Mouse (Mus musculus): ENCODE results near the gene Gm49354. TPM values are rescaled to one million over a fixed set of nuclear protein-coding genes. Genes with fewer than 3 reads are reported as not detected.

Gene Gm49354
- total and polyA plus RNA-seq, 3 experiments, result 3.6 TPM; not detected in 2

DNA sequence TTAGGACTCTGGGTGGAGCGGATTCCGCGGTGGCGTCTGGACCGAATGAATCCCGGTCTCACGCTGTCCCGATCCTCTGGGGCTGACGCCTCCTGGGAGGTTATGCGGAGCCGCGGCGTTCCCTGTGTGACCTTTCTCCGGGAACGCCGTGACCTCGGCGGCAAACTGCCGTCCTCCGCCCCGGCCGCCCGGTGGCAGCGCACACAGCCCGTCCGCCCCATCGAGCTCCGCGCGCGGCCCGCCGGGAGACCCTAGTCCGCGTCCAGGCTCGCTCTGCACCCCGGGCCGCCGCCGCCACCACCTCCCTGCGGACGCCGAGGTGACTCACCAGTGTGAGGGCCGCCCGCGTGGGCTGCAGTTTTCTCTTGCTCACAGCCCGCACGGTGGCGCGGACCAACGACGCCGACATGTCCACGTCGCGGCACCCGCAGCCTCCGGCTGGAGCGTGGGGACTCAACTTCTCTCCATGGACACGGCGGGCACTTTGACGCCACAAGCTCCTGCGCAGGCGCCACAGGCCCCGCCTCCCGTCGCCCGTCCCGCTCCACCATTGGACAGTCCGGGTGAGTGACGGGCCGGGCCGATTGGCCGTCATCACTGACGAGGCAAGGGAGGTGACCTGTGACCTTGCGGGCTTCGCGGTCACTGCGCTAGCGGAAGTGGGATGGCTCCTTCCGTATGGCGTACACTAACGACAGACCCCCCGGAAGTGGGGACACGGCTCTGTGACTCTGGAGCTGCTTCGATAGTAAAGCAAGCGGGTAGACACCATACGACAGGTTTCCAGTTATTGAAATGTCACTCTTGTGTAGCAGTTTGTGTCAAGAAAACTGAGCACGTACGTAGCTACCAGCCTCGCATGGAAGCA is 12.5 kb downstream of the Gm49354 start, which contains the start of gene Isca1 (continued):
- TF ChIP-seq CHD1 (IDR thresholded peaks at IDR 0.05; ENCODE audit: low read depth, low read length) (no peak; the same call in none of the 2 replicates), ELF1 (IDR thresholded peaks at IDR 0.05; ENCODE audit: low read depth, low read length) (peak; percentile 96), POLR2A (IDR thresholded peaks at IDR 0.05; ENCODE audit: control insufficient read depth in 1 of 2, insufficient read depth in 1 of 2, low read depth in 1 of 2, low read length in 2 of 2, poor library complexity in 1 of 2) (peak; percentile 76 to 91), MYC (IDR thresholded peaks at IDR 0.05; ENCODE audit: low read depth, low read length) (no peak), RAD21 (IDR thresholded peaks at IDR 0.05; ENCODE audit: low read depth, low read length) (no peak), CTCF (IDR thresholded peaks at IDR 0.05 in 2 of 3, conservative IDR thresholded peaks at IDR 0.05 in 1 of 3; ENCODE audit: control insufficient read depth in 1 of 3, insufficient read depth in 1 of 3, low read depth in 2 of 3, low read length in 3 of 3, poor library complexity in 1 of 3, severe bottlenecking in 1 of 3) (no peak), POLR2AphosphoS2 (IDR thresholded peaks at IDR 0.05; ENCODE audit: low read length) (no peak), TBP (IDR thresholded peaks at IDR 0.05; ENCODE audit: low read depth, low read length) (peak; percentile 74), UBTF (IDR thresholded peaks at IDR 0.05; ENCODE audit: borderline replicate concordance, insufficient read depth, low read depth, low read length) (peak; percentile 82; the same call in 1 of the 2 replicates), BHLHE40 (IDR thresholded peaks at IDR 0.05; ENCODE audit: borderline replicate concordance, low read depth, low read length) (no peak), MAZ (IDR thresholded peaks at IDR 0.05; ENCODE audit: low read depth, low read length) (peak; percentile 21; the same call in 1 of the 2 replicates)

DNA sequence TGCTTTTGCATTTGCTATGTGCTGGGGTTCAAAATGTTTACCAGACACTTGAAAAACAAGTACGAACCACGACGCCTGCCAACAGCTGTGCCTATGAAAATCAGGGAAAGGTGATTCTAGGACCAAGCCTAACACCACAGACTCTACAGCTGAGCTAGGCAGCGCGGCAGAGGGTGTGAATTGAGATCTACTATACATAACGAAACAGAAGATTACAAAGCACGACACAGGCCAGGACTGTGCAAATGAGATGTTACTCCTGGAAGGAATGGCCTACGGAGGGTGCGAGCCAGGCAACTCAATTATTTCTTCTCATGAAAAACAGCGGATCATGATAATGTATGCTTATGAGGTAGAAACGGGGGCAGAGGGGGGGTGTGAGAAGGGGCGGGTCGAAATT is 13.5 kb downstream of the Gm49354 start:
- Histone ChIP-seq H3K27me3 (ENCODE audit: control insufficient read depth in 1 of 2, insufficient read depth in 2 of 2, low read length in 2 of 2) (no peaks in the 10 kb centered on the region), H3K4me3 (ENCODE audit: control insufficient read depth in 1 of 2, insufficient read depth in 1 of 2, low read depth in 2 of 2, low read length in 2 of 2) (peak overlapping the region; percentile 82 to 98), H3K4me1 (ENCODE audit: control insufficient read depth in 1 of 2, insufficient read depth in 2 of 2, low read length in 2 of 2) (peaks cover 17 to 26% of the 10 kb centered on the region in 2 experiments), H3K79me2 (ENCODE audit: control insufficient read depth, insufficient read depth, low read length, poor library complexity) (peaks cover 50% of the 10 kb centered on the region), H3K9ac (ENCODE audit: control insufficient read depth, low read depth, low read length, poor library complexity, severe bottlenecking) (peak overlapping the region; percentile 91), H3K27ac (ENCODE audit: control insufficient read depth, low read depth, low read length) (peak overlapping the region; percentile 76), H3K9me3 (replicated peaks; ENCODE audit: insufficient read depth, low read length) (no peaks in the 10 kb centered on the region), H3K36me3 (ENCODE audit: control insufficient read depth in 1 of 2, insufficient read depth in 2 of 2, low read length in 2 of 2) (peaks cover 5 to 34% of the 10 kb centered on the region in 2 experiments)
- TF ChIP-seq NRF1 (IDR thresholded peaks at IDR 0.05; ENCODE audit: insufficient read depth, low read depth, low read length, poor library complexity, severe bottlenecking), result no peak
- TF ChIP-seq UBTF (IDR thresholded peaks at IDR 0.05; ENCODE audit: borderline replicate concordance, insufficient read depth, low read depth, low read length), result no peak
- no peak for TF ChIP-seq GATA1 (IDR thresholded peaks at IDR 0.05; ENCODE audit: low read depth, low read length)
- TF ChIP-seq CHD1 (IDR thresholded peaks at IDR 0.05; ENCODE audit: low read depth, low read length), result no peak
- no peak for TF ChIP-seq MYC (IDR thresholded peaks at IDR 0.05; ENCODE audit: low read depth, low read length)
- TF ChIP-seq NELFE (IDR thresholded peaks at IDR 0.05; ENCODE audit: low read depth, low read length), result no peak
- no peak for TF ChIP-seq ZKSCAN1 (IDR thresholded peaks at IDR 0.05; ENCODE audit: low read depth, low read length)
- no peak for TF ChIP-seq MAZ (IDR thresholded peaks at IDR 0.05; ENCODE audit: low read depth, low read length)
- TF ChIP-seq HCFC1 (IDR thresholded peaks at IDR 0.05; ENCODE audit: low read depth, low read length), result no peak
- no peak for TF ChIP-seq TAL1 (IDR thresholded peaks at IDR 0.05; ENCODE audit: low read length)
- no peak for TF ChIP-seq EP300 (IDR thresholded peaks at IDR 0.05; ENCODE audit: low read depth in 1 of 2, low read length in 2 of 2)
- TF ChIP-seq CHD2 (IDR thresholded peaks at IDR 0.05; ENCODE audit: low read length), result no peak
- TF ChIP-seq MEF2A (IDR thresholded peaks at IDR 0.05; ENCODE audit: extremely low read depth, insufficient replicate concordance, low read depth, low read length, poor library complexity, severe bottlenecking), result no peak
- no peak for TF ChIP-seq POLR2A (IDR thresholded peaks at IDR 0.05; ENCODE audit: control insufficient read depth in 1 of 2, insufficient read depth in 1 of 2, low read depth in 1 of 2, low read length in 2 of 2, poor library complexity in 1 of 2)
- TF ChIP-seq ZC3H11A (IDR thresholded peaks at IDR 0.05; ENCODE audit: low read depth, low read length), result no peak
- no peak for TF ChIP-seq POLR2AphosphoS5 (IDR thresholded peaks at IDR 0.05; ENCODE audit: borderline replicate concordance, low read depth, low read length)
- TF ChIP-seq RAD21 (IDR thresholded peaks at IDR 0.05; ENCODE audit: low read depth, low read length), result no peak
- TF ChIP-seq MAX (IDR thresholded peaks at IDR 0.05; ENCODE audit: low read length), result no peak
- TF ChIP-seq JUND (IDR thresholded peaks at IDR 0.05; ENCODE audit: low read depth, low read length), result no peak
- TF ChIP-seq RCOR1 (IDR thresholded peaks at IDR 0.05; ENCODE audit: low read depth, low read length), result no peak
- DNase-seq (ENCODE audit: low read depth, low spot score), result peak; percentile 53

Measured in MEL (cell line).